Mouse (Mus musculus) brain, embryonic 14.5 days (tissue): ENCODE measurements around the gene Fam189a2. TPM values are rescaled to one million over a fixed set of nuclear protein-coding genes. Genes with fewer than 3 reads are reported as not detected.

Source experiments
- DNase-seq: peaks from one replicate; pipeline ENCODE4 v3.0.0-alpha.2; 2011; ENCODE audit warnings: low read depth
- CTCF ChIP-seq: fragments of 200-500 bp; IDR thresholded peaks from 2 replicates; pipeline ENCODE4 v1.5.1; 2012; ENCODE audit warnings: inconsistent platforms, mild to moderate bottlenecking, moderate library complexity, borderline replicate concordance; ENCODE audit not compliant: insufficient read depth, insufficient read length; ENCODE audit errors: extremely low read depth
- POLR2A ChIP-seq: fragments of 200-500 bp; IDR thresholded peaks from 2 replicates; pipeline ENCODE4 v1.6.1; 2012; ENCODE audit warnings: mild to moderate bottlenecking, inconsistent platforms, borderline replicate concordance; ENCODE audit not compliant: poor library complexity, insufficient read depth, insufficient read length, severe bottlenecking; ENCODE audit errors: extremely low read depth
- polyA plus RNA-seq: library from polyadenylated mRNA; depleted of rRNA; stranded (reverse); fragments of >200 nt; gene quantifications from 2 replicates; pipeline ENCODE4 v1.2.3, GENCODE M21; 2012

Gene Fam189a2
- polyA plus RNA-seq, 1 experiment = 15.8 TPM

- TF ChIP-seq POLR2A (no peak), CTCF (no peak)
- no peak for DNase-seq
These were observed 42.7 kb downstream of the Fam189a2 start for GRCm38 (mm10) chr19:23988166-23988565.

- no peak for TF ChIP-seq CTCF
- DNase-seq = no peak
These were observed 43.5 kb downstream of the Fam189a2 start for GRCm38 (mm10) chr19:23987291-23987690.

GRCm38 (mm10) chr19:23984186-23984585, 46.6 kb downstream of the Fam189a2 start:
- TF ChIP-seq CTCF = no peak
- no peak for TF ChIP-seq POLR2A
- DNase-seq = peak; percentile 54

GRCm38 (mm10) chr19:23980598-23980997, 50.2 kb downstream of the Fam189a2 start:
- peak; percentile 35 for DNase-seq
- TF ChIP-seq CTCF (no peak), POLR2A (no peak)

- no peak for DNase-seq
- no peak for TF ChIP-seq POLR2A
- TF ChIP-seq CTCF = no peak
These were observed 52.8 kb downstream of the Fam189a2 start for GRCm38 (mm10) chr19:23977901-23978443.

- TF ChIP-seq CTCF (no peak), POLR2A (no peak)
- DNase-seq = peak; percentile 89
These were observed 57.8 kb downstream of the Fam189a2 start for GRCm38 (mm10) chr19:23972881-23973649.

- DNase-seq = no peak
- no peak for TF ChIP-seq POLR2A
These were observed 59.4 kb downstream of the Fam189a2 start for GRCm38 (mm10) chr19:23971391-23971790.

- DNase-seq = no peak
- no peak for TF ChIP-seq POLR2A
- no peak for TF ChIP-seq CTCF
These were observed 60.4 kb downstream of the Fam189a2 start for GRCm38 (mm10) chr19:23970374-23970773.

- TF ChIP-seq POLR2A (no peak), CTCF (no peak)
These were observed 62.0 kb downstream of the Fam189a2 start for GRCm38 (mm10) chr19:23968862-23969225.

GRCm38 (mm10) chr19:23968125-23968861, 62.5 kb downstream of the Fam189a2 start:
- DNase-seq = no peak
- TF ChIP-seq CTCF (no peak), POLR2A (no peak)

More at GRCm38 (mm10) chr19:23968862-23969225, 62.0 kb downstream of the Fam189a2 start:
- DNase-seq = no peak

GRCm38 (mm10) chr19:23967156-23967555, 63.7 kb downstream of the Fam189a2 start:
- TF ChIP-seq POLR2A = no peak
- peak; percentile 40 for DNase-seq

GRCm38 (mm10) chr19:23966376-23966775, 64.4 kb downstream of the Fam189a2 start:
- no peak for DNase-seq
- TF ChIP-seq CTCF = no peak
- TF ChIP-seq POLR2A = no peak
